Mouse (Mus musculus) heart, postnatal 0 days (tissue): ENCODE measurements around the gene Fyb2. TPM values are rescaled to one million over a fixed set of nuclear protein-coding genes. Genes with fewer than 3 reads are reported as not detected.

Experiments used
- ATAC-seq: fragments of 200-750 bp; cut with Nextera tagmentation; 2 replicates; pipeline ENCODE4 v1.8.0; 2017; ENCODE audit warnings: low read depth, moderate number of reproducible peaks, moderate library complexity; ENCODE audit not compliant: insufficient read depth
- DNase-seq: peaks from one replicate; pipeline ENCODE4 v3.0.0-alpha.2; 2016; ENCODE audit warnings: low spot score
- H3K27ac ChIP-seq: fragments of 300-500 bp; sonication (generic); 2 replicates; pipeline ENCODE4 v1.5.1; 2014; ENCODE audit warnings: low read depth, mild to moderate bottlenecking
- H3K27me3 ChIP-seq: fragments of 300-500 bp; sonication (generic); 2 replicates; pipeline ENCODE4 v1.6.1; 2014; ENCODE audit warnings: low read length, mixed read lengths; ENCODE audit not compliant: control insufficient read depth, insufficient read depth
- H3K36me3 ChIP-seq: fragments of 300-500 bp; sonication (generic); replicated peaks from 2 replicates; pipeline ENCODE4 v1.6.1; 2014; ENCODE audit warnings: low read length, mixed read lengths; ENCODE audit not compliant: control insufficient read depth, insufficient read depth
- H3K4me1 ChIP-seq: fragments of 300-500 bp; sonication (generic); 2 replicates; pipeline ENCODE4 v1.6.1; 2014; ENCODE audit warnings: antibody characterized with exemption; ENCODE audit not compliant: control insufficient read depth, insufficient read depth
- H3K4me2 ChIP-seq: fragments of 300-500 bp; sonication (generic); 2 replicates; pipeline ENCODE4 v1.6.1; 2014; ENCODE audit warnings: low read depth, mild to moderate bottlenecking, low read length, moderate library complexity
- H3K4me3 ChIP-seq: fragments of 300-500 bp; sonication (generic); 2 replicates; pipeline ENCODE4 v1.5.1; 2014; ENCODE audit warnings: low read depth, low read length
- H3K9ac ChIP-seq: fragments of 300-500 bp; sonication (generic); replicated peaks from 2 replicates; pipeline ENCODE4 v1.6.1; 2014; ENCODE audit warnings: low read depth, low read length, mixed read lengths
- H3K9me3 ChIP-seq: fragments of 300-500 bp; sonication (generic); replicated peaks from 2 replicates; pipeline ENCODE4 v1.6.1; 2016; ENCODE audit warnings: low read length; ENCODE audit not compliant: control insufficient read depth
- CTCF ChIP-seq: IDR thresholded peaks from 2 replicates; pipeline ENCODE4 v1.5.1; 2016; ENCODE audit warnings: antibody characterized with exemption, control low read depth, low read depth
- EP300 ChIP-seq: IDR thresholded peaks from 2 replicates; pipeline ENCODE4 v1.6.1; 2016; ENCODE audit warnings: antibody characterized with exemption, low read depth
- WGBS: fragments of 180-500 bp; shearing (Covaris S2); extraction: QIAGEN DNeasy Blood & Tissue Kit; methylation state at CpG from one replicate; pipeline ENCODE4 v1.1.7; 2014; 5-methylcytosine and 5-hydroxymethylcytosine counted together
- polyA plus RNA-seq: library from polyadenylated mRNA; unstranded; fragments of >200 nt; fragmentation: Nextera tagmentation; extraction: Ambion mirVana; gene quantifications from 2 replicates; pipeline ENCODE4 v1.2.1, GENCODE M21; 2015
- total RNA-seq: library from RNA; depleted of rRNA; stranded (reverse); fragments of >200 nt; gene quantifications from 2 replicates; pipeline ENCODE4 v1.2.3, GENCODE M21; 2014; ENCODE audit warnings: low replicate concordance

The Fyb2 gene
- total and polyA plus RNA-seq, 2 experiments from 2014 or later = not detected

GRCm38 (mm10) chr4:104987631-104988030 is 74.4 kb downstream of the Fyb2 start:
- whole genome bisulfite sequencing = 55% methylated on average over 7 of the region's 7 CpGs
- Histone ChIP-seq H3K4me2 (no peak overlapping the region), H3K27me3 (no peaks in the 10 kb centered on the region), H3K4me3 (no peak overlapping the region), H3K36me3 (no peaks in the 10 kb centered on the region), H3K9me3 (no peaks in the 10 kb centered on the region), H3K27ac (no peak overlapping the region), H3K9ac (no peak overlapping the region), H3K4me1 (peaks cover 3% of the 10 kb centered on the region; the same call in 1 of the 2 replicates)
- TF ChIP-seq CTCF (no peak), EP300 (no peak)
- DNase-seq = no peak
- no peak for ATAC-seq

- Histone ChIP-seq H3K27ac (no peak overlapping the region), H3K4me3 (no peak overlapping the region), H3K27me3 (no peaks in the 10 kb centered on the region), H3K9ac (no peak overlapping the region), H3K36me3 (no peaks in the 10 kb centered on the region), H3K4me1 (peaks cover 3% of the 10 kb centered on the region; the same call in 1 of the 2 replicates), H3K9me3 (no peaks in the 10 kb centered on the region), H3K4me2 (no peak overlapping the region)
- DNase-seq = no peak
- no peak for ATAC-seq
- 76% methylated on average over 5 of the region's 5 CpGs for WGBS
- TF ChIP-seq CTCF (no peak), EP300 (no peak)
Observed at GRCm38 (mm10) chr4:104988102-104988501, 74.8 kb downstream of the Fyb2 start.

GRCm38 (mm10) chr4:104988709-104989108 is 75.5 kb downstream of the Fyb2 start:
- no peak overlapping the region for H3K27ac ChIP-seq
- H3K27me3 ChIP-seq = no peaks in the 10 kb centered on the region
- WGBS = 82% methylated on average over 7 of the region's 7 CpGs
- no peaks in the 10 kb centered on the region for H3K9me3 ChIP-seq
- H3K4me1 ChIP-seq = peaks cover 3% of the 10 kb centered on the region; the same call in 1 of the 2 replicates
- DNase-seq (no peak), ATAC-seq (no peak)
- H3K36me3 ChIP-seq = no peaks in the 10 kb centered on the region
- H3K4me3 ChIP-seq = no peak overlapping the region
- H3K4me2 ChIP-seq = no peak overlapping the region
- H3K9ac ChIP-seq = no peak overlapping the region
- TF ChIP-seq CTCF (no peak), EP300 (no peak)

DNA sequence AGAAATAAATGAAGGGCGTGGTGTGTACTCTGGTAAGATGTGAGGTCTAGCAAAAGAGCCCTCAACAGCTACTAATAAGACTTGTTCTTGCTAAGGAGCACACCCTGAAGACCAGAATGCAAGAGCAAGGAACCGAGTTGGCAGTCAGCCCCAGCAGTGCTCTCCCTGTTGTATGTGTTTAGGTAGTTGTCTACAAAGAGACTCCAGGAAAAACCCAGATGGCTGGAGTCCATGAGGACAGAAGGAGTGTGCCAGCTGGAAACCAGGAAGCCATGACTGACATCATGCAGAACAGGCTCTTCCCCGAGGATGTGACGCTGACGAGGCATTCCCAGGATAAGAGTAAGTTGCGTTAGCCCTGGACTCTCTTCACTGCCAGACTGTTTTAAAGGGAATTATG is 76.8 kb downstream of the Fyb2 start:
- TF ChIP-seq CTCF (no peak), EP300 (no peak)
- peak; percentile 10 for DNase-seq
- H3K36me3 ChIP-seq = no peaks in the 10 kb centered on the region
- H3K4me1 ChIP-seq = peaks cover 3% of the 10 kb centered on the region; the same call in 1 of the 2 replicates
- no peaks in the 10 kb centered on the region for H3K27me3 ChIP-seq
- 52% methylated on average over 6 of the region's 6 CpGs for WGBS
- H3K9me3 ChIP-seq = no peaks in the 10 kb centered on the region
- H3K27ac ChIP-seq = no peak overlapping the region
- H3K4me3 ChIP-seq = no peak overlapping the region
- ATAC-seq = peak; percentile 36; the same call in 1 of the 2 replicates
- no peak overlapping the region for H3K4me2 ChIP-seq
- no peak overlapping the region for H3K9ac ChIP-seq

DNA sequence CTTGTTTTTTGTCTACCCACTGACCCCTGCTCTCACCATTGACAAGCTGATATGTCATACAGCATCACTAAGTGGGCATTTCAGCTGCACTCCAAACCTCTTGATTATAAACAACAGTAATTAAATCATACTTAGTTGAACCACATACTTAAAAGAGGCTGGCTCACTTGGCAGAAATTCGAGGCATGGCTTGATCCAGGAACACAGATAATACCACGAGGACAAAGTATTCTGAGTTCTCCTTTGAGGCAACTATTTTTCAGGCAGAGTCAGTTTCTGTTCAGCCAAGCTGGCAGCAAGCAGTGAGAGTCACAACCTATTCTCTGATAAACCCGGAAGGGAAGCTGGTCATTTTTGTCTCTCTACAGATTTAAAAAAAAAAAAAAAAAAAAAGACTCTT is 77.4 kb downstream of the Fyb2 start:
- DNase-seq (no peak), ATAC-seq (no peak)
- H3K9me3 ChIP-seq = no peaks in the 10 kb centered on the region
- no peak overlapping the region for H3K4me2 ChIP-seq
- 47% methylated on average over 3 of the region's 3 CpGs for WGBS
- TF ChIP-seq EP300 = no peak
- TF ChIP-seq CTCF = no peak
- H3K27ac ChIP-seq = no peak overlapping the region
- H3K27me3 ChIP-seq = no peaks in the 10 kb centered on the region
- no peak overlapping the region for H3K4me3 ChIP-seq
- H3K36me3 ChIP-seq = no peaks in the 10 kb centered on the region
- peaks cover 3% of the 10 kb centered on the region; the same call in 1 of the 2 replicates for H3K4me1 ChIP-seq
- no peak overlapping the region for H3K9ac ChIP-seq

GRCm38 (mm10) chr4:104992271-104992670 is 79.0 kb downstream of the Fyb2 start:
- no peak for DNase-seq
- ATAC-seq = no peak
- Histone ChIP-seq H3K4me3 (no peak overlapping the region), H3K27me3 (no peaks in the 10 kb centered on the region), H3K27ac (no peak overlapping the region), H3K4me1 (peaks cover 3% of the 10 kb centered on the region; the same call in 1 of the 2 replicates), H3K4me2 (no peak overlapping the region), H3K36me3 (no peaks in the 10 kb centered on the region), H3K9me3 (no peaks in the 10 kb centered on the region), H3K9ac (no peak overlapping the region)
- no peak for TF ChIP-seq CTCF
- TF ChIP-seq EP300 = no peak
- WGBS = 80% methylated on average over 3 of the region's 3 CpGs
